Mouse (Mus musculus) C2C12 (cell line): ENCODE measurements around the gene Dnaja2.

Experiments used
- CEBPB ChIP-seq: IDR thresholded peaks from one replicate; pipeline ENCODE4 v1.6.1; 2011; ENCODE audit warnings: low read depth, mild to moderate bottlenecking, control low read depth, moderate library complexity
- CTCF ChIP-seq: IDR thresholded peaks from one replicate; pipeline ENCODE4 v1.5.1; 2011; ENCODE audit not compliant: control insufficient read depth, insufficient read depth, insufficient read length
- MAX ChIP-seq: IDR thresholded peaks from one replicate; pipeline ENCODE4 v1.6.1; 2011; ENCODE audit warnings: mild to moderate bottlenecking, control low read depth
- USF1 ChIP-seq: IDR thresholded peaks from one replicate; pipeline ENCODE4 v1.6.1; 2011; ENCODE audit warnings: low read depth, mild to moderate bottlenecking, control low read depth, moderate library complexity

- TF ChIP-seq CTCF: no peak
- no peak for TF ChIP-seq USF1
- no peak for TF ChIP-seq MAX
- no peak for TF ChIP-seq CEBPB
Observed at GRCm38 (mm10) chr8:85503065-85503464, 52.1 kb downstream of the Dnaja2 start.
